Comparison of ENCODE assay signal across 9 mouse cellular contexts in the genomic region with DNA sequence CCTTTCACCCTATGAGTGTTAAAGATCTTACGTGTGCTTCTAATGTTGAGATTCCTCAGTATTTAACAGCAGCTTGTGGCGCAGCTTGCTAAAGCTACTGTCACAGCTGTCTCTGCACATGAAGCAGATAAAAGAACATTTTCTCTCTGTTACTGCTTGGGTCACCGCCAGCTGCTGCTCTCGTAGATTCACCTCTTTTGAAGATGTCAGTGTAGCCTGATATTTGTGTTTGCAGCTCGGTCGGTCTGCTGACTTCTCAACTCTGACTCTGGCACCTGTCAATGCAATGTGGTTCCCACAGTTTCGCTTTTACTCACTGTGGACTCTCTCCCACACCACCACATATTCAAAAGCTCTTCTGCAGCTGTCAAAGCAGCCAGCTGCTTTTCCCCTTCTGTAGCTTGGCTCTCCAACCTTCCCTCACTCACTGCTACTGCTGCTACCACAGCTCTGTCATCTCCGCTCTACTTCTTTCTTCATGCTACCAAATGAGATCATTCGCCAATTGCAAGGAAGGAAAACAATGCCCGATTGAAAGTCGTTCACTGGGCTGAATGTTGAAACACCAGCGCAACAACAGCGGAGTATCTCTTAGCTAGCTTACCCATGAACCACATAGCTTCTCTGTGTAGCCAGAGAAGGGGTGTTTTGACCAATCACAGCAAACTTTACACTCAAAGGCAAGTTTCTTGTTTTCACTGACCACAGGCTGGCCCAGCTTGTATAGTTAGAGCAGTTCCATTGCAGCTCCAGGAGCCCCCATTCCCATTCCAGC. TPM values are rescaled to one million over a fixed set of nuclear protein-coding genes. Genes with fewer than 3 reads are reported as not detected.
DNase-seq lines count a peak whose midpoint lies in the region; ATAC-seq lines count a peak whose summit lies in the region.
"Had no signal": no experiment of that assay in that cellular context is flagged by ENCODE, and none has a peak within 500 bp of the region (broad histone marks: within the 10 kb centered on the region; RNA-seq: fewer than 3 reads in every experiment).

No protein-coding gene starts in this region.

- no peaks in the 10 kb centered on the region for H3K4me1 ChIP-seq in limb, embryonic 12.5 days (replicated peaks)
- H3K4me1 ChIP-seq in limb, embryonic 10.5 days, result no peaks in the 10 kb centered on the region
- H3K4me1 ChIP-seq in forebrain, embryonic 16.5 days (replicated peaks; ENCODE audit: control insufficient read depth, insufficient read depth, low read length), result peaks cover 2% of the 10 kb centered on the region; the same call in 1 of the 2 replicates
- H3K4me1 ChIP-seq in stomach, embryonic 15.5 days, result no peaks in the 10 kb centered on the region
- H3K4me1 ChIP-seq: liver, embryonic 13.5 days had no signal

- no peak overlapping the region for H3K27ac ChIP-seq in limb, embryonic 12.5 days
- H3K27ac ChIP-seq in limb, embryonic 10.5 days, result no peak overlapping the region
- no peak overlapping the region for H3K27ac ChIP-seq in forebrain, embryonic 16.5 days (ENCODE audit: low read length)
- no peak overlapping the region for H3K27ac ChIP-seq in stomach, embryonic 15.5 days
- H3K27ac ChIP-seq: liver, embryonic 13.5 days had no signal

- H3K9ac ChIP-seq in limb, embryonic 12.5 days (replicated peaks), result no peak overlapping the region
- no peak overlapping the region for H3K9ac ChIP-seq in forebrain, embryonic 16.5 days (replicated peaks; ENCODE audit: low read depth, low read length)
- no peak overlapping the region for H3K9ac ChIP-seq in stomach, embryonic 15.5 days
- H3K9ac ChIP-seq: liver, embryonic 13.5 days had no signal

- no peaks in the 10 kb centered on the region for H3K27me3 ChIP-seq in limb, embryonic 12.5 days
- H3K27me3 ChIP-seq in limb, embryonic 10.5 days (ENCODE audit: low read depth, poor library complexity, severe bottlenecking), result no peaks in the 10 kb centered on the region
- H3K27me3 ChIP-seq in forebrain, embryonic 16.5 days (replicated peaks; ENCODE audit: control insufficient read depth, insufficient read depth, low read length), result no peaks in the 10 kb centered on the region
- H3K27me3 ChIP-seq in stomach, embryonic 15.5 days (replicated peaks), result no peaks in the 10 kb centered on the region
- H3K27me3 ChIP-seq: liver, embryonic 13.5 days had no signal

- DNase-seq in limb, embryonic 10.5 days (ENCODE audit: low spot score), result no peak
- DNase-seq in layer of hippocampus, adult 18-20 months (ENCODE audit: low spot score in 2 of 2), result peak; percentile 2 to 30
- peak; percentile 20 for DNase-seq in lung, postnatal 36 days
- DNase-seq in urinary bladder, adult 2 months (ENCODE audit: low spot score), result no peak
- no peak for DNase-seq in kidney, adult 11 months
- DNase-seq: liver, embryonic 13.5 days had no signal

- H3K9me3 ChIP-seq in limb, embryonic 12.5 days, result no peaks in the 10 kb centered on the region
- H3K9me3 ChIP-seq in limb, embryonic 10.5 days (replicated peaks), result no peaks in the 10 kb centered on the region
- H3K9me3 ChIP-seq in forebrain, embryonic 16.5 days (ENCODE audit: control insufficient read depth, low read length), result no peaks in the 10 kb centered on the region
- no peaks in the 10 kb centered on the region for H3K9me3 ChIP-seq in stomach, embryonic 15.5 days
- H3K9me3 ChIP-seq: liver, embryonic 13.5 days had no signal

- WGBS in limb, embryonic 12.5 days, result 78% methylated on average over 13 of the region's 13 CpGs
- 83% methylated on average over 13 of the region's 13 CpGs for WGBS in limb, embryonic 10.5 days
- WGBS in forebrain, embryonic 16.5 days, result 63% methylated on average over 13 of the region's 13 CpGs
- 53% methylated on average over 13 of the region's 13 CpGs for WGBS in stomach, embryonic 15.5 days

- no peaks in the 10 kb centered on the region for H3K36me3 ChIP-seq in limb, embryonic 12.5 days
- no peaks in the 10 kb centered on the region for H3K36me3 ChIP-seq in limb, embryonic 10.5 days
- H3K36me3 ChIP-seq in forebrain, embryonic 16.5 days (ENCODE audit: control insufficient read depth, insufficient read depth), result no peaks in the 10 kb centered on the region
- H3K36me3 ChIP-seq in stomach, embryonic 15.5 days, result no peaks in the 10 kb centered on the region
- H3K36me3 ChIP-seq: liver, embryonic 13.5 days had no signal

- no peak overlapping the region for H3K4me2 ChIP-seq in limb, embryonic 12.5 days
- no peak overlapping the region for H3K4me2 ChIP-seq in forebrain, embryonic 16.5 days (ENCODE audit: low read length)
- peak overlapping the region; percentile 12 for H3K4me2 ChIP-seq in stomach, embryonic 15.5 days
- H3K4me2 ChIP-seq: liver, embryonic 13.5 days had no signal

- H3K4me3 ChIP-seq in limb, embryonic 12.5 days (replicated peaks), result no peak overlapping the region
- no peak overlapping the region for H3K4me3 ChIP-seq in limb, embryonic 10.5 days
- no peak overlapping the region for H3K4me3 ChIP-seq in forebrain, embryonic 16.5 days (replicated peaks; ENCODE audit: low read length)
- H3K4me3 ChIP-seq in stomach, embryonic 15.5 days (replicated peaks), result no peak overlapping the region
- H3K4me3 ChIP-seq: liver, embryonic 13.5 days had no signal

- peak; percentile 37; the same call in 1 of the 2 replicates for ATAC-seq in limb, embryonic 12.5 days (ENCODE audit: insufficient number of reproducible peaks, insufficient read depth, low FRiP score, low TSS enrichment, low read depth)
- peak; percentile 43; the same call in 1 of the 2 replicates for ATAC-seq in forebrain, embryonic 16.5 days
- peak; percentile 39; the same call in 1 of the 2 replicates for ATAC-seq in stomach, embryonic 15.5 days (ENCODE audit: insufficient read depth, low FRiP score, low read depth)

RNA-seq across cellular contexts. Expression of gene Fam174a, which starts 45.3 kb away (rescaled TPM):
- polyA plus RNA-seq in limb, embryonic 12.5 days (2016; fragmentation: Nextera tagmentation; extraction: Ambion mirVana), result 16.7 and 18.9 TPM in 2 replicates
- 12.9 and 13.8 TPM in 2 replicates for polyA plus RNA-seq in limb, embryonic 10.5 days (2016; fragmentation: Nextera tagmentation; extraction: Ambion mirVana)
- 19.7 and 20.1 TPM in 2 replicates for polyA plus RNA-seq in forebrain, embryonic 16.5 days (2015; fragmentation: Nextera tagmentation; extraction: Ambion mirVana)
- 10 to 100 TPM; 41.7 to 41.9 TPM for total RNA-seq in layer of hippocampus, adult 18-20 months (2021)
- 25.0 and 26.9 TPM in 2 replicates for polyA plus RNA-seq in stomach, embryonic 15.5 days (2015; fragmentation: Nextera tagmentation; extraction: Ambion mirVana)
- polyA plus RNA-seq in urinary bladder, adult 2 months (2012; rRNA removed), result 23.9 and 25.1 TPM in 2 replicates

Comparison
In these comparisons a context has a peak if more than half of its experiments do, and no peak if none do; other contexts are left out.
1. DNase-seq: peak in layer of hippocampus, adult 18-20 months (2 of 2) and lung, postnatal 36 days (single experiment); none in limb, embryonic 10.5 days (single experiment), urinary bladder, adult 2 months (single experiment) and kidney, adult 11 months (single experiment).
2. Peak in every context shown above with its lines, with median percentiles within 50 percentile points of each other: ATAC-seq.